Mouse (Mus musculus) cerebellum, postnatal 4 days (tissue): ENCODE measurements around the gene Zfp276.
A peak's percentile ranks its signal among the peaks of the same experiment; 100 is the strongest.

Experiments used
- DNase-seq, 2 experiments: peaks; one replicate each; pipeline ENCODE4 v3.0.0; 2022; ENCODE audit warnings: low spot score in 2 of 2, mixed read lengths in 1 of 2

Zfp276 gene

GRCm38 (mm10) chr8:123290679-123291078, 36.7 kb downstream of the Zfp276 start:
- DNase-seq: no peak

GRCm38 (mm10) chr8:123291716-123292115, 37.7 kb downstream of the Zfp276 start:
- no peak for DNase-seq

- no peak for DNase-seq
Observed at GRCm38 (mm10) chr8:123292281-123292680, 38.3 kb downstream of the Zfp276 start.

GRCm38 (mm10) chr8:123292785-123293184, 38.8 kb downstream of the Zfp276 start:
- DNase-seq: no peak

- no peak for DNase-seq
Observed at GRCm38 (mm10) chr8:123298301-123298700, 44.3 kb downstream of the Zfp276 start.

GRCm38 (mm10) chr8:123308738-123309137, 54.7 kb downstream of the Zfp276 start:
- DNase-seq: no peak

GRCm38 (mm10) chr8:123317781-123318466, 63.9 kb downstream of the Zfp276 start:
- DNase-seq: no peak

GRCm38 (mm10) chr8:123318467-123318911, 64.5 kb downstream of the Zfp276 start, which contains the start of gene Fanca:
Gene Fanca (minus strand): TSS chr8:123318576.
- peak; percentile 80 to 91 for DNase-seq
